Mouse (Mus musculus) kidney, postnatal 0 days (tissue): ENCODE data around the gene Stxbp5. TPM values are rescaled to one million over a fixed set of nuclear protein-coding genes. Genes with fewer than 3 reads are reported as not detected.

Experiments
- ATAC-seq: fragments of 200-750 bp; cut with Nextera tagmentation; replicated peaks from 2 replicates; pipeline ENCODE4 v1.8.0; 2017; ENCODE audit warnings: low read depth, moderate number of reproducible peaks, moderate TSS enrichment, moderate library complexity; ENCODE audit not compliant: low FRiP score
- DNase-seq: peaks from one replicate; pipeline ENCODE4 v3.0.0-alpha.2; 2016; ENCODE audit warnings: low spot score
- H3K27ac ChIP-seq: fragments of 300-500 bp; sonication (generic); 2 replicates; pipeline ENCODE4 v1.5.1; 2014; ENCODE audit warnings: mild to moderate bottlenecking
- H3K27me3 ChIP-seq: fragments of 300-500 bp; sonication (generic); 2 replicates; pipeline ENCODE4 v1.6.1; 2014; ENCODE audit warnings: low read length, mixed read lengths; ENCODE audit not compliant: insufficient read depth
- H3K36me3 ChIP-seq: fragments of 300-500 bp; sonication (generic); 2 replicates; pipeline ENCODE4 v1.6.1; 2014; ENCODE audit warnings: low read length, mixed read lengths; ENCODE audit not compliant: insufficient read depth
- H3K4me1 ChIP-seq: fragments of 300-500 bp; sonication (generic); replicated peaks from 2 replicates; pipeline ENCODE4 v1.6.1; 2014; ENCODE audit warnings: antibody characterized with exemption, low read length, mixed read lengths; ENCODE audit not compliant: insufficient read depth
- H3K4me2 ChIP-seq: fragments of 300-500 bp; sonication (generic); 2 replicates; pipeline ENCODE4 v1.6.1; 2014; ENCODE audit warnings: mild to moderate bottlenecking, low read length, moderate library complexity, mixed read lengths
- H3K4me3 ChIP-seq: fragments of 300-500 bp; sonication (generic); replicated peaks from 2 replicates; pipeline ENCODE4 v1.5.1; 2014; ENCODE audit warnings: low read depth, low read length
- H3K9ac ChIP-seq: fragments of 300-500 bp; sonication (generic); 2 replicates; pipeline ENCODE4 v1.6.1; 2014; ENCODE audit warnings: low read depth, low read length
- H3K9me3 ChIP-seq: fragments of 300-500 bp; sonication (generic); replicated peaks from 2 replicates; pipeline ENCODE4 v1.6.1; 2016; ENCODE audit warnings: low read length, inconsistent platforms, mixed read lengths
- CTCF ChIP-seq: IDR thresholded peaks from 2 replicates; pipeline ENCODE4 v1.5.1; 2016; ENCODE audit warnings: antibody characterized with exemption, low read depth, mild to moderate bottlenecking, moderate library complexity
- WGBS: fragments of 180-500 bp; shearing (Covaris S2); extraction: QIAGEN DNeasy Blood & Tissue Kit; methylation state at CpG from one replicate; pipeline ENCODE4 v1.1.7; 2014; 5-methylcytosine and 5-hydroxymethylcytosine counted together
- polyA plus RNA-seq: library from polyadenylated mRNA; unstranded; fragments of >200 nt; fragmentation: Nextera tagmentation; extraction: Ambion mirVana; gene quantifications from 2 replicates; pipeline ENCODE4 v1.2.1, GENCODE M21; 2015

The Stxbp5 gene
- polyA plus RNA-seq, 1 experiment from 2014 or later: 3.4 TPM

GRCm38 (mm10) chr10:9900315-9901070 lies 386 bp downstream of the Stxbp5 start:
- Histone ChIP-seq H3K4me2 (peak overlapping the region; percentile 80), H3K4me3 (peak overlapping the region; percentile 76), H3K9me3 (no peaks in the 10 kb centered on the region), H3K27me3 (no peaks in the 10 kb centered on the region), H3K36me3 (no peaks in the 10 kb centered on the region), H3K9ac (peak overlapping the region; percentile 87), H3K4me1 (no peaks in the 10 kb centered on the region), H3K27ac (peak overlapping the region; percentile 87)
- ATAC-seq (peak; percentile 19), DNase-seq (peak; percentile 55)
- WGBS: under 1% methylated on average over 76 of the region's 81 CpGs
- TF ChIP-seq CTCF: no peak

DNA sequence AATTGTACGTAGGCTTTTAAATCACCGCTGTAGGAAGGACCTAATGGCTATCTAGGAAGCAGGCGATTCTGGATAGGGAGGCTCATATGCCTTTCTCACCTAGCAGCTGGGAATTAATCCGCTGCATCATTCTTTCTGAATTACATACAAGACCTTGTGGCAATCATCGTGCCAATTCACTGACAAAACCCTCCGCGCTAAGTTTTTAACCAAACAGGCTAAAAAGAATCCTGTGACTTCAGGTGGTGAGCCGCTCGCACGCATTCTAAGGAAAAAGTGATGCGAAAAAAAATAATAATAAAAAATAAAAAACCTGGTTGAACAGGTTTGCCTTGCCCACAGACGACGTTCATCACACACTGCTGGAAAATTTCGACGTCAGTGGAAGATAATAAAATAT lies 1.1 kb downstream of the Stxbp5 start:
- Histone ChIP-seq H3K27ac (no peak overlapping the region), H3K9ac (0 out of 2 replicates have a peak overlapping the region, but pooled peaks have one; percentile 24), H3K36me3 (no peaks in the 10 kb centered on the region), H3K4me2 (peak overlapping the region; percentile 80), H3K9me3 (no peaks in the 10 kb centered on the region), H3K4me3 (peak overlapping the region; percentile 76), H3K27me3 (no peaks in the 10 kb centered on the region), H3K4me1 (no peaks in the 10 kb centered on the region)
- DNase-seq (peak; percentile 39), ATAC-seq (no peak)
- WGBS: 4% methylated on average over 15 of the region's 15 CpGs
- no peak for TF ChIP-seq CTCF

GRCm38 (mm10) chr10:9899086-9899485 lies 1.8 kb downstream of the Stxbp5 start:
- ATAC-seq: no peak
- H3K4me3 ChIP-seq: peak overlapping the region; percentile 76
- H3K27ac ChIP-seq: no peak overlapping the region
- WGBS: 15% methylated on average over 7 of the region's 7 CpGs
- H3K9ac ChIP-seq: no peak overlapping the region
- no peaks in the 10 kb centered on the region for H3K36me3 ChIP-seq
- no peaks in the 10 kb centered on the region for H3K27me3 ChIP-seq
- peak overlapping the region; percentile 80 for H3K4me2 ChIP-seq
- no peak for TF ChIP-seq CTCF
- no peaks in the 10 kb centered on the region for H3K4me1 ChIP-seq
- H3K9me3 ChIP-seq: no peaks in the 10 kb centered on the region
- peak; percentile 21 for DNase-seq

DNA sequence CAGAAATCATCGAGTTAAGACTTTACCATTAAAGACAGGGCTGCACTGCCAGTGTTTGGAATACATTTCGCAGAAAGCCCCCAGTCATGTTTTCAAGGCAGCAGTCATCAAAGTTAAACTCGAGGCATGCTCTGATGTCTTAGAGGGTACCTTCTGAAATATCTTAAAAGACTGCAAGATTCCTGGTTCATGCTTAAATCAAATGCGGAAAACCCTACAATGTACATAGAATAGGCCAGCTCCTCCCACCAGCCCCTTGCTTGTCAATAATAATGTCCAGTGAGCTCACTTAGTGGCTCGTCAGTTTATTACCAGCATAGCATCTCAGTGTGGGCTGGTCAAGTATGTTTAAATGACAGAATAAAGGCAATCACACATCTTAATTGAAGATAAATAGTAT lies 3.0 kb downstream of the Stxbp5 start:
- ATAC-seq (no peak), DNase-seq (no peak)
- Histone ChIP-seq H3K27me3 (no peaks in the 10 kb centered on the region), H3K4me3 (no peak overlapping the region), H3K9me3 (no peaks in the 10 kb centered on the region), H3K4me1 (no peaks in the 10 kb centered on the region), H3K9ac (no peak overlapping the region), H3K27ac (no peak overlapping the region), H3K36me3 (no peaks in the 10 kb centered on the region), H3K4me2 (no peak overlapping the region)
- 81% methylated on average over 5 of the region's 5 CpGs for WGBS
- TF ChIP-seq CTCF: no peak

- H3K4me1 ChIP-seq: no peaks in the 10 kb centered on the region
- ATAC-seq (no peak), DNase-seq (no peak)
- no peak for TF ChIP-seq CTCF
- no peaks in the 10 kb centered on the region for H3K27me3 ChIP-seq
- no peak overlapping the region for H3K4me2 ChIP-seq
- H3K27ac ChIP-seq: no peak overlapping the region
- H3K9ac ChIP-seq: no peak overlapping the region
- no peaks in the 10 kb centered on the region for H3K9me3 ChIP-seq
- H3K4me3 ChIP-seq: no peak overlapping the region
- 50% methylated on average over 2 of the region's 2 CpGs for WGBS
- no peaks in the 10 kb centered on the region for H3K36me3 ChIP-seq
Observed at GRCm38 (mm10) chr10:9893562-9893961, 7.3 kb downstream of the Stxbp5 start.

- H3K4me3 ChIP-seq: no peak overlapping the region
- H3K4me2 ChIP-seq: no peak overlapping the region
- no peaks in the 10 kb centered on the region for H3K27me3 ChIP-seq
- WGBS: 63% methylated on average over 8 of the region's 8 CpGs
- no peak overlapping the region for H3K27ac ChIP-seq
- DNase-seq: no peak
- TF ChIP-seq CTCF: no peak
- H3K36me3 ChIP-seq: no peaks in the 10 kb centered on the region
- no peak overlapping the region for H3K9ac ChIP-seq
- ATAC-seq: no peak
- H3K4me1 ChIP-seq: no peaks in the 10 kb centered on the region
- H3K9me3 ChIP-seq: no peaks in the 10 kb centered on the region
Observed at GRCm38 (mm10) chr10:9889651-9890050, 11.2 kb downstream of the Stxbp5 start.
